Mouse (Mus musculus) olfactory bulb, adult 2 months (tissue): ENCODE results near the gene Fcgr3.

ENCODE experiments used
- CTCF ChIP-seq: fragments of 200-500 bp; IDR thresholded peaks from 2 replicates; pipeline ENCODE4 v1.5.1; 2012; ENCODE audit warnings: low read depth, mild to moderate bottlenecking, low read length, moderate library complexity; ENCODE audit not compliant: insufficient read depth
- POLR2A ChIP-seq: fragments of 200-500 bp; IDR thresholded peaks from 2 replicates; pipeline ENCODE4 v1.6.1; 2012; ENCODE audit warnings: mild to moderate bottlenecking, low read depth, low read length, moderate library complexity; ENCODE audit not compliant: insufficient read depth

- peak; percentile 99 for TF ChIP-seq CTCF
- TF ChIP-seq POLR2A = no peak
Measured at GRCm38 (mm10) chr1:171111020-171111780, 46.5 kb upstream of the Fcgr3 start.
